Mouse (Mus musculus) hindbrain, embryonic 12.5 days (tissue): ENCODE measurements around the gene Lce6a. TPM values are rescaled to one million over a fixed set of nuclear protein-coding genes. Genes with fewer than 3 reads are reported as not detected.

Experiments used
- ATAC-seq: fragments of 200-750 bp; cut with Nextera tagmentation; 2 replicates; pipeline ENCODE4 v1.8.0; 2017; ENCODE audit warnings: moderate TSS enrichment; ENCODE audit not compliant: low FRiP score
- H3K27ac ChIP-seq: fragments of 300-500 bp; sonication (generic); 2 replicates; pipeline ENCODE4 v1.5.1; 2016; ENCODE audit warnings: mild to moderate bottlenecking
- H3K27me3 ChIP-seq: fragments of 300-500 bp; sonication (generic); 2 replicates; pipeline ENCODE4 v1.6.1; 2016; ENCODE audit warnings: mild to moderate bottlenecking
- H3K36me3 ChIP-seq: fragments of 300-500 bp; sonication (generic); 2 replicates; pipeline ENCODE4 v1.6.1; 2016; ENCODE audit warnings: mild to moderate bottlenecking
- H3K4me1 ChIP-seq: fragments of 300-500 bp; sonication (generic); 2 replicates; pipeline ENCODE4 v1.6.1; 2016
- H3K4me2 ChIP-seq: fragments of 300-500 bp; sonication (generic); replicated peaks from 2 replicates; pipeline ENCODE4 v1.6.1; 2016; ENCODE audit warnings: mild to moderate bottlenecking
- H3K4me3 ChIP-seq: fragments of 300-500 bp; sonication (generic); 2 replicates; pipeline ENCODE4 v1.5.1; 2016; ENCODE audit warnings: mild to moderate bottlenecking
- H3K9ac ChIP-seq: fragments of 300-500 bp; sonication (generic); 2 replicates; pipeline ENCODE4 v1.6.1; 2016; ENCODE audit warnings: mild to moderate bottlenecking, moderate library complexity
- H3K9me3 ChIP-seq: fragments of 300-500 bp; sonication (generic); replicated peaks from 2 replicates; pipeline ENCODE4 v1.6.1; 2016; ENCODE audit warnings: mild to moderate bottlenecking
- WGBS: fragments of 180-500 bp; shearing (Covaris S2); methylation state at CpG from one replicate; pipeline ENCODE4 v1.1.7; 2016; 5-methylcytosine and 5-hydroxymethylcytosine counted together
- polyA plus RNA-seq: library from polyadenylated mRNA; unstranded; fragments of >200 nt; fragmentation: Nextera tagmentation; extraction: Ambion mirVana; gene quantifications from 2 replicates; pipeline ENCODE4 v1.2.1, GENCODE M21; 2016

The Lce6a gene
- polyA plus RNA-seq, 1 experiment from 2014 or later: not detected

DNA sequence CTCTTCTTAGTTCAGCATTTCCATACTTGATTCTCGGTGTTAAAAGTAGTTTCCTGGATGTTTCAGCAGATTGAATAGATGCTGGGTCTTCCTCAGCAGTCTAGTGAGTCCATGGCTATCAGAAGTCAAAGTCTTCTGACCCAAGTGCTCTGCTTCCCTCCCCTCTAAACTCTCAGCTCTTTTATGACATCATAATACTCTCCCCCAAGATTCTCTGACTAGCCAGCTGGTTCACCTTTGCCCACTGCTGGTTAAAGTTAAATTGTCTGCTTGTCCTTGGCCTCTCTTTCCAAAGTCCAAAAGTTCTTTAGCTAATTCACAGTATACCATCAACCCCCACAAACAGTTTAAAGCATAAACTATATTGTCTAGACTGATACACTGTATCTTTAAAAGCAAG, 32.6 kb downstream of the Lce6a start, which contains the start of gene Smcp:
Smcp (minus strand) TSS at position 140 of the 400 bp plus-strand sequence.
- no peaks in the 10 kb centered on the region for H3K36me3 ChIP-seq
- ATAC-seq: no peak
- no peaks in the 10 kb centered on the region for H3K9me3 ChIP-seq
- H3K4me1 ChIP-seq: no peaks in the 10 kb centered on the region
- no peak within 1 kb of the TSS for H3K27ac ChIP-seq
- H3K4me2 ChIP-seq: no peak within 1 kb of the TSS
- H3K27me3 ChIP-seq: no peaks in the 10 kb centered on the region
- 80% methylated on average over 1 of the region's 1 CpGs for WGBS
- H3K9ac ChIP-seq: no peak within 1 kb of the TSS
- H3K4me3 ChIP-seq: no peak within 1 kb of the TSS

DNA sequence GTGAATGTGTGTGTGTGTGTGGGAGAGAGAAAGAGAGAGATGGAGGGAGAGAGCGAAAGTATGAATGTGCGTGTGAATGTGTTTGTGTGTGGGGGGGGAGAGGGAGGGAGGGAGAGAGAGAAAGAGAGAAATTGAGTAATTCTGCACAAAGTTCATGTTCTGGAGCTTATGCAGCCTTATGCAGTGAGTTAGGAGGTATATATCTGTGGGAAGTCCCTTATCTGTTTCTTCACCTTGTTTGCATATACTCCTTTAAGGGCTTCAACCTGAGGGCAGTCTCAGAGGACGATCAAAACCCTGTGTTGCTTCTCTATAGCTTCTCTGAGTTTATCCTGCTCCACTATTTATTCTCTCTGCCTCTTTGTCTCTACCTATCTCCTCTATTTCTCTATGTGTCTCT, 34.3 kb downstream of the Lce6a start:
- Histone ChIP-seq H3K9me3 (no peaks in the 10 kb centered on the region), H3K36me3 (no peaks in the 10 kb centered on the region), H3K9ac (no peak overlapping the region), H3K27me3 (no peaks in the 10 kb centered on the region), H3K4me1 (no peaks in the 10 kb centered on the region), H3K4me2 (no peak overlapping the region), H3K27ac (no peak overlapping the region), H3K4me3 (no peak overlapping the region)
- WGBS: 90% methylated on average over 3 of the region's 3 CpGs
- ATAC-seq: no peak

- H3K4me3 ChIP-seq: no peak overlapping the region
- no peaks in the 10 kb centered on the region for H3K4me1 ChIP-seq
- no peak overlapping the region for H3K9ac ChIP-seq
- H3K36me3 ChIP-seq: no peaks in the 10 kb centered on the region
- no peaks in the 10 kb centered on the region for H3K9me3 ChIP-seq
- no peaks in the 10 kb centered on the region for H3K27me3 ChIP-seq
- no peak overlapping the region for H3K27ac ChIP-seq
- no peak for ATAC-seq
- H3K4me2 ChIP-seq: no peak overlapping the region
- WGBS: 73% methylated on average over 1 of the region's 1 CpGs
Observed at GRCm38 (mm10) chr3:92585055-92585454, 36.4 kb downstream of the Lce6a start.

- Histone ChIP-seq H3K27ac (no peak overlapping the region), H3K4me1 (no peaks in the 10 kb centered on the region), H3K4me2 (no peak overlapping the region), H3K4me3 (no peak overlapping the region), H3K9me3 (no peaks in the 10 kb centered on the region), H3K36me3 (no peaks in the 10 kb centered on the region), H3K27me3 (no peaks in the 10 kb centered on the region), H3K9ac (no peak overlapping the region)
- no peak for ATAC-seq
- WGBS: 64% methylated on average over 3 of the region's 3 CpGs
Observed at GRCm38 (mm10) chr3:92583164-92583826, 38.2 kb downstream of the Lce6a start.

DNA sequence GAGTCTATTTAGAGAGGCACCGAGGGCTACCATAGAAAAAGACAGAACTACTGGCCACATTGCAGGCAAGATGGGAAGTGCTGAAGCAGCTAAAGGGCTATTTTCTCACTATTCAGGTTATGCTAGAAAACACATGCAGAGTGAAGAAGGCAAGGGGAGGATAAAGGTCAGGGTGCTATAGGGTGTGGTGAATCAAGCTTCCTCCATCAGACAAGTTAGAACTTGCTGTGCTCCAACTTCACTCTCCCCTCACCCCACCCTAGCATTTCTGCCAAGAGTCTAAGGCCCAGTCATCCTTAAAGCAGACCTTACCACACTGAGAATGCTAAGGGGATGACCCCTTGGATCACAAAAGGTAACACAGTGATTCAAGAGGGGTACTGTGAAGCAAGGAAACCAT, 42.0 kb downstream of the Lce6a start:
- WGBS: 79% methylated on average over 1 of the region's 1 CpGs
- H3K9me3 ChIP-seq: no peaks in the 10 kb centered on the region
- no peak overlapping the region for H3K4me3 ChIP-seq
- H3K4me2 ChIP-seq: no peak overlapping the region
- ATAC-seq: no peak
- no peak overlapping the region for H3K9ac ChIP-seq
- H3K4me1 ChIP-seq: no peaks in the 10 kb centered on the region
- no peaks in the 10 kb centered on the region for H3K36me3 ChIP-seq
- H3K27me3 ChIP-seq: no peaks in the 10 kb centered on the region
- no peak overlapping the region for H3K27ac ChIP-seq

DNA sequence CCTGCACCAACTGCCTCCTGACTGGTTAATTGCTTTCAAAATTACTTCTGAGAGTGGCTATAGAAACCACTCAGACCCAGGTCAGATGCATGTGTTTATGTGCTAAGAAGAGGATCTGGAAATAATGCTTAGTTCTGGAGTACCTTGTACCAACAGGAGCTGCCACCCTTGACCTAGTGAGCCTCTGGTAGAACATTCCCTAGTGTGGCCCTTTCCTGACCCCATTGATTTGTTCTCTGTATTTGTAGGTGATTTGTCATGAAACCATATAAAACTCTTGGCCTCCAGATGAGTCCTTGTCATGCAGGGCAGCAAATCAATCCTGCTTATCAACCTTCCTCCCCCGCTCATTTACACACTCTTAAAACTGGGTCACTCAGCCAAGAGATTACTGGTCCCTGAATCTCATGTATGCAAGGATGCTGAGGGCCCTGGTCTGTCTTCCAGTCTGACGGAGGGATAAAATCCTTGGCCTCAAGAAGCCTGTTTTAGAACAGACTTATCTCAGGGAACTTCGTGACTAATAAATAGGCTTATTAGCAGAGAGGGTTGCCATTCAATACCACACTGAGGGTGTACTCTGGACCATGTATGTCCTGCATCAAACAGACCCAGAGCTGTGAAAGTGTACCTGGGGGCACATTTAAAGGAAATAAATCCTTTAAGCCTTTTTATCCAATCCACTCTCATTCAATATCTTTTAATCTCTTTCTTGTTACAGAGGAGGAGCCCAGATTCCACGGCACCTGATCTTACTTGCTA, 42.6 kb downstream of the Lce6a start:
- Histone ChIP-seq H3K9me3 (no peaks in the 10 kb centered on the region), H3K4me1 (no peaks in the 10 kb centered on the region), H3K36me3 (no peaks in the 10 kb centered on the region), H3K4me3 (no peak overlapping the region), H3K4me2 (no peak overlapping the region), H3K27me3 (no peaks in the 10 kb centered on the region), H3K27ac (no peak overlapping the region), H3K9ac (no peak overlapping the region)
- WGBS: 76% methylated on average over 4 of the region's 4 CpGs
- no peak for ATAC-seq

DNA sequence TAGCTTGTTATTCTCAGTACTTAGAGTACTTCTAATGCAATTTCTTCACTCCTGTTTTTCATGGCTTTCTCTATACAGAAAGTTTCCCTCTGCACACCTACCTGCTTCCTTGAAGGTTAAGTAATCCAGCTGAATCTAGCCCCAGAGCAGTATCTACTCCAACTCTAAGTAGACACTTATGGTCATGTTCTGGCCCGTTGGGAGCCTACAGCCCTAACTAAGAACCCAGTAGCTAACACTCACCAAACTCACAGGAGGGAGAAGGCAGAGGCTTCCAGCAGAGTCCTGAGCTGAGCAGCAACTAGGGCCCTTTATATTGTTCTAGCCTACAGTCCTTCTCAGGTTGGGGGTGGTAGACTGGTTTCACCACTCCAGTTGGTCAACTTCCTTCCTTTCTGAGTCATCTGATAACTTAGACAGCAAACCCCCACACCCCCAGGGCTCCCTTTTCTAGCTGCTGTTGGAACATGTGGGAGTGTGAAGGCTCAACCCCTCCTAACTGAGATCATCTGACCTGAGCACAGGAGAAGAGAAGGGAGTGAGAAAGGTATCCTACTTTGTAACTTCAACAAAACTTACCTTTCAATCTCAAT, 47.9 kb downstream of the Lce6a start, which contains the start of gene Ivl:
Ivl (minus strand) TSS at position 287 of the 593 bp plus-strand sequence.
- H3K9ac ChIP-seq: no peak within 1 kb of the TSS
- no peaks in the 10 kb centered on the region for H3K36me3 ChIP-seq
- 81% methylated on average over 1 of the region's 1 CpGs for WGBS
- H3K4me1 ChIP-seq: no peaks in the 10 kb centered on the region
- no peaks in the 10 kb centered on the region for H3K27me3 ChIP-seq
- no peaks in the 10 kb centered on the region for H3K9me3 ChIP-seq
- no peak within 1 kb of the TSS for H3K4me2 ChIP-seq
- no peak within 1 kb of the TSS for H3K27ac ChIP-seq
- no peak for ATAC-seq
- no peak within 1 kb of the TSS for H3K4me3 ChIP-seq

GRCm38 (mm10) chr3:92572514-92573155, 48.8 kb downstream of the Lce6a start:
- no peak for ATAC-seq
- WGBS: 58% methylated on average over 2 of the region's 2 CpGs

More at GRCm38 (mm10) chr3:92572514-92573155, 48.8 kb downstream of the Lce6a start:
- no peak overlapping the region for H3K9ac ChIP-seq
- no peaks in the 10 kb centered on the region for H3K36me3 ChIP-seq
- H3K27me3 ChIP-seq: no peaks in the 10 kb centered on the region
- no peak overlapping the region for H3K4me2 ChIP-seq
- H3K4me1 ChIP-seq: no peaks in the 10 kb centered on the region
- no peak overlapping the region for H3K27ac ChIP-seq
- H3K4me3 ChIP-seq: no peak overlapping the region
- H3K9me3 ChIP-seq: no peaks in the 10 kb centered on the region

Other genes starting within 250 kb of the Lce6a start
- not detected in 2 replicates for gene Sprr2h, start 236.0 kb downstream of the Lce6a start, polyA plus RNA-seq
- not detected in 2 replicates for gene Sprr2i, start 213.7 kb downstream of the Lce6a start, polyA plus RNA-seq
- gene Sprr2j-ps, start 203.6 kb downstream of the Lce6a start, polyA plus RNA-seq: not detected in 2 replicates
- 8.3 and 10.0 TPM in 2 replicates for gene Gm9774, start 192.2 kb downstream of the Lce6a start, polyA plus RNA-seq
- not detected in 2 replicates for gene Sprr2k, start 189.1 kb downstream of the Lce6a start, polyA plus RNA-seq
- not detected in 2 replicates for gene Sprr1b, start 182.9 kb downstream of the Lce6a start, polyA plus RNA-seq
- not detected in 2 replicates for gene Sprr3, start 162.9 kb downstream of the Lce6a start, polyA plus RNA-seq
- gene Sprr1a, start 135.8 kb downstream of the Lce6a start, polyA plus RNA-seq: not detected in 2 replicates
- gene Sprr4, start 121.2 kb downstream of the Lce6a start, polyA plus RNA-seq: not detected in 2 replicates
- not detected in 2 replicates for gene 2310046K23Rik, start 87.1 kb downstream of the Lce6a start, polyA plus RNA-seq
- gene Ivl, start 47.9 kb downstream of the Lce6a start, polyA plus RNA-seq: 0.14 TPM in 1 of 2 replicates, not detected in the other
- not detected in 2 replicates for gene Smcp, start 32.7 kb downstream of the Lce6a start, polyA plus RNA-seq
- gene 2210017I01Rik, start 14.2 kb downstream of the Lce6a start, polyA plus RNA-seq: not detected in 2 replicates
- not detected in 2 replicates for gene Lce1a1, start 26.6 kb upstream of the Lce6a start, polyA plus RNA-seq
- not detected in 2 replicates for gene Lce1b, start 35.3 kb upstream of the Lce6a start, polyA plus RNA-seq
- not detected in 2 replicates for gene Lce1a2, start 48.7 kb upstream of the Lce6a start, polyA plus RNA-seq
- gene Lce1c, start 57.6 kb upstream of the Lce6a start, polyA plus RNA-seq: not detected in 2 replicates
- gene Lce1d, start 65.5 kb upstream of the Lce6a start, polyA plus RNA-seq: not detected in 2 replicates
- gene Lce1e, start 87.4 kb upstream of the Lce6a start, polyA plus RNA-seq: not detected in 2 replicates
- not detected in 2 replicates for gene Lce1f, start 98.7 kb upstream of the Lce6a start, polyA plus RNA-seq
- gene Gm38119, start 117.4 kb upstream of the Lce6a start, polyA plus RNA-seq: not detected in 2 replicates
- gene Lce1g, start 130.7 kb upstream of the Lce6a start, polyA plus RNA-seq: not detected in 2 replicates
- gene Lce1h, start 143.4 kb upstream of the Lce6a start, polyA plus RNA-seq: not detected in 2 replicates
- gene Lce1i, start 157.2 kb upstream of the Lce6a start, polyA plus RNA-seq: not detected in 2 replicates
- not detected in 2 replicates for gene Lce1j, start 168.9 kb upstream of the Lce6a start, polyA plus RNA-seq
- not detected in 2 replicates for gene Lce1k, start 186.2 kb upstream of the Lce6a start, polyA plus RNA-seq
- gene Kprp, start 205.6 kb upstream of the Lce6a start, polyA plus RNA-seq: not detected in 2 replicates
- gene Lce1l, start 229.6 kb upstream of the Lce6a start, polyA plus RNA-seq: not detected in 2 replicates
- not detected in 2 replicates for gene 2310050C09Rik, start 248.6 kb upstream of the Lce6a start, polyA plus RNA-seq